Mouse (Mus musculus) liver, adult 2 months (tissue): ENCODE measurements at regions not wholly inside any gene's neighbourhood (a gene's known extent, or its start where the extent isn't known, plus 50 kb on each side); places are given as distances from the start of the nearest gene placed in this dataset.

Source experiments
- DNase-seq: peaks from one replicate; pipeline ENCODE4 v3.0.0-alpha.2; 2011; ENCODE audit warnings: low read depth, low spot score; ENCODE audit errors: extremely low read depth
- H3K27ac ChIP-seq: fragments of 200-500 bp; replicated peaks from 2 replicates; pipeline ENCODE4 v1.5.1; 2012; ENCODE audit warnings: low read depth, mild to moderate bottlenecking, control low read depth, inconsistent platforms, low read length; ENCODE audit not compliant: insufficient read depth
- H3K27me3 ChIP-seq: fragments of 200-500 bp; 2 replicates; pipeline ENCODE4 v1.6.1; 2012; ENCODE audit warnings: mild to moderate bottlenecking, moderate library complexity, low read length, inconsistent platforms; ENCODE audit not compliant: control insufficient read depth, insufficient read depth
- H3K36me3 ChIP-seq: fragments of 200-500 bp; 2 replicates; pipeline ENCODE4 v1.6.1; 2012; ENCODE audit warnings: low read length, inconsistent platforms; ENCODE audit not compliant: control insufficient read depth, insufficient read depth
- H3K4me1 ChIP-seq: fragments of 200-500 bp; 2 replicates; pipeline ENCODE4 v1.6.1; 2011; ENCODE audit warnings: low read length; ENCODE audit not compliant: control insufficient read depth, insufficient read depth
- H3K4me3 ChIP-seq: fragments of 200-500 bp; 2 replicates; pipeline ENCODE4 v1.5.1; 2011; ENCODE audit warnings: low read depth, mild to moderate bottlenecking, control low read depth, low read length, moderate library complexity; ENCODE audit not compliant: insufficient read depth
- H3K79me2 ChIP-seq: fragments of 200-500 bp; 2 replicates; pipeline ENCODE4 v1.6.1; 2012; ENCODE audit warnings: inconsistent platforms, mild to moderate bottlenecking, low read length, moderate library complexity; ENCODE audit not compliant: control insufficient read depth, insufficient read depth
- H3K9ac ChIP-seq: fragments of 200-500 bp; 2 replicates; pipeline ENCODE4 v1.6.1; 2012; ENCODE audit warnings: low read depth, mild to moderate bottlenecking, control low read depth, inconsistent platforms, low read length
- CTCF ChIP-seq: fragments of 200-500 bp; IDR thresholded peaks from 2 replicates; pipeline ENCODE4 v1.5.1; 2011; ENCODE audit warnings: low read depth, low read length, control low read depth
- POLR2A ChIP-seq: fragments of 200-500 bp; IDR thresholded peaks from 2 replicates; pipeline ENCODE4 v1.6.1; 2011; ENCODE audit warnings: low read length, control low read depth; ENCODE audit not compliant: insufficient read depth; ENCODE audit errors: extremely low read depth
- WGBS: fragments of 180-500 bp; shearing (Covaris S2); methylation state at CpG from one replicate; pipeline ENCODE4 v1.1.7; 2018; 5-methylcytosine and 5-hydroxymethylcytosine counted together

DNA sequence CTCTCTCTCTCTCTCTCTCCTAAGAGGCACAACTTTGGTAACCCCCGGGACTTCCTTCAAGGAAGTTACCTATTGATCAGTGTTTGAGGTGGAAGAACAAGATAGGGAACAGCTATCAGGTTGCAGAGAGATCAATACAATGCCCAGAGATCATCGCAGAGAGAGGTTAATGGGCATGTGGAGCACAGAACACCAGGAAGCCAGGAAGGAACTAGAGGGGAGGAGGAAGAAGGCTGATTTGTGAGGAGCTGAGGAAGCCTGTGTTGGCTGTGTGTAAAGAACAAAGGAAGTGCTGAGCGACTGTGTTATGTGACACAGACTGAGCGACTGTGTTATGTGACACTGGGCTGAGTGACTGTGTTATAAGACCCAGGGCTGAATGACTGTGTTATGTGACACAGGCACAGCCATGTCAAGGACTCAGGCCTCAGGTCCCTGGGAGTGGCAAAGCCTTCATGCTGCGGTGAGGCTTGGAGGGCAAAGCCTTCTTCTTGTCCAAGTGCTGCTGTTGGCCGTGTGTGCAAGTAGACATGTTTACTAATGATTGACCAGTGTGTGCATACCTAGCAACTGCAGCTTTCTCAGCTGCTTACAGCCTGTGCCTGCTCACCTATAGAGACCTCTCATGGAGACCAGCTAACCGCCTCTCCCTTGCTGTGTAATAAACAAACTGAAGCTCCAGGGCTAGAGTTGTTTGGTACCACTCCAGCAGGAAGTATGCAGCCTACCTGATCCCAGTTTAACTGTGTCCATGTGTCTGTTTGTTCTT, 801.8 kb upstream of the 4930452B06Rik start:
- H3K36me3 ChIP-seq = no peaks in the 10 kb centered on the region
- H3K9ac ChIP-seq = no peak overlapping the region
- WGBS = 34% methylated on average over 7 of the region's 7 CpGs
- H3K27ac ChIP-seq = no peak overlapping the region
- no peaks in the 10 kb centered on the region for H3K79me2 ChIP-seq
- H3K4me1 ChIP-seq = peaks cover 4% of the 10 kb centered on the region; the same call in 1 of the 2 replicates
- H3K4me3 ChIP-seq = no peak overlapping the region
- no peak for DNase-seq
- H3K27me3 ChIP-seq = no peaks in the 10 kb centered on the region
- TF ChIP-seq POLR2A (no peak), CTCF (no peak)

DNA sequence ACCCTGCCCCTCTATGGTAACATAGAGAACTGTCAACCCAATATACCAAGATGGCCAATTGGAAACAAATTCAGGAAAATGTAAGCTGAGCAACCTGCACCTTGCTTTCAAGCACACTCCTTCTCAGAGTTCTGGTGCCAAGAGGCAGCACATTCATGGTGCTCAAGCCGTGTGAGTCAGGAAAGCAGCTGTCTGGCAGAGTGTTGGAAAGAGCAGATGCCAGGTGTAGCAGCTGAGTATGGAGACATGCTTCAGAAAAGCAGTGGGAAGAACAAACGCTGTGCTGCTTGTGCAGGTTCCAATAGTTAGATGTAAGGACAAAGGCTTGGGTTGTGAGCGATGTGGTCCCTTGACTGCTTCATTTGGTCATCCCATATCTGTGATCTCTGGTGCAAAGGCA, 794.0 kb upstream of the 4930452B06Rik start:
- H3K27ac ChIP-seq = no peak overlapping the region
- no peaks in the 10 kb centered on the region for H3K27me3 ChIP-seq
- no peak for DNase-seq
- 90% methylated on average over 3 of the region's 3 CpGs for WGBS
- H3K36me3 ChIP-seq = no peaks in the 10 kb centered on the region
- H3K4me1 ChIP-seq = no peaks in the 10 kb centered on the region
- H3K79me2 ChIP-seq = no peaks in the 10 kb centered on the region
- no peak overlapping the region for H3K4me3 ChIP-seq
- no peak for TF ChIP-seq POLR2A
- TF ChIP-seq CTCF = no peak
- no peak overlapping the region for H3K9ac ChIP-seq

- no peak for DNase-seq
- 71% methylated on average over 2 of the region's 2 CpGs for WGBS
- H3K4me3 ChIP-seq = no peak overlapping the region
- H3K36me3 ChIP-seq = no peaks in the 10 kb centered on the region
- no peaks in the 10 kb centered on the region for H3K79me2 ChIP-seq
- no peak overlapping the region for H3K27ac ChIP-seq
- H3K27me3 ChIP-seq = no peaks in the 10 kb centered on the region
- TF ChIP-seq POLR2A (no peak), CTCF (no peak)
- no peaks in the 10 kb centered on the region for H3K4me1 ChIP-seq
- H3K9ac ChIP-seq = no peak overlapping the region
Measured at GRCm38 (mm10) chr14:9458856-9459255, 792.8 kb upstream of the 4930452B06Rik start.

DNA sequence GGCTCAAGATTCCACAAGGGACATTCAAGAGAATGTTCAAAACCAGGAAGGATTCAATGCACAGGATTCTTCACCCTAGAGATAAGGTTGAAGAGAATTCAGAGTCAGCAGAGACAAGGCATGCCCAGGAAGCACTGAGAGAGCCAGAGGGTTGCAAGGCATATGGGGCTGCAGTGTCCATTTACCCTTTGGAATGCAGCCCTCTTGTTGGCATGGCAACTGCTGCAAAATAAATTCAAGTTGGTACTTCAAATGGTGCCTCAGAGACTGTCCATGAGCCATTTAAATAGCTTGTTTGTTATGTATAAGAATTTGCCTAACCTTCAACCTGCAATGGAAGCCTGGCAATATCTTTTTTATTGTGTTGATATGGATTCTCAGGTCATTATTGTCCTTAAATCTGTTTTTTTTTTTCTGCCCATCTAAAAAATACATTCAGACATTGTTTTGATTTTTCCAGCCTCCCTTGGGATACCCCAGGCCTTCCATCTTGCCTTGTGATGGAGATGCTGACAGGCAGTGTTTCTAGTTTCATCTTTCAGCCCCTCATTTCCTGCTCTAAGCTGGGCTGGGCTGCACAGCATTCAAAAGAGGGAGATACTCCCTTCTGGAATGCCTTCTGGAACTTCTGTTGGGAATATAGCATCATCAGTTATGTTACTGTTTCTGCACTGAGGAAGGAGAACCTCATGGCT, 791.9 kb upstream of the 4930452B06Rik start:
- H3K27ac ChIP-seq = no peak overlapping the region
- H3K4me3 ChIP-seq = no peak overlapping the region
- TF ChIP-seq CTCF = no peak
- TF ChIP-seq POLR2A = no peak
- H3K4me1 ChIP-seq = no peaks in the 10 kb centered on the region
- H3K27me3 ChIP-seq = no peaks in the 10 kb centered on the region
- no peaks in the 10 kb centered on the region for H3K79me2 ChIP-seq
- H3K9ac ChIP-seq = no peak overlapping the region
- no peak for DNase-seq
- no peaks in the 10 kb centered on the region for H3K36me3 ChIP-seq

GRCm38 (mm10) chr14:9455986-9456385, 789.9 kb upstream of the 4930452B06Rik start:
- Histone ChIP-seq H3K79me2 (no peaks in the 10 kb centered on the region), H3K4me3 (no peak overlapping the region), H3K9ac (no peak overlapping the region), H3K36me3 (no peaks in the 10 kb centered on the region), H3K27ac (no peak overlapping the region), H3K27me3 (no peaks in the 10 kb centered on the region), H3K4me1 (no peaks in the 10 kb centered on the region)
- TF ChIP-seq CTCF = no peak
- no peak for TF ChIP-seq POLR2A
- no peak for DNase-seq
- WGBS = 91% methylated on average over 5 of the region's 5 CpGs

DNA sequence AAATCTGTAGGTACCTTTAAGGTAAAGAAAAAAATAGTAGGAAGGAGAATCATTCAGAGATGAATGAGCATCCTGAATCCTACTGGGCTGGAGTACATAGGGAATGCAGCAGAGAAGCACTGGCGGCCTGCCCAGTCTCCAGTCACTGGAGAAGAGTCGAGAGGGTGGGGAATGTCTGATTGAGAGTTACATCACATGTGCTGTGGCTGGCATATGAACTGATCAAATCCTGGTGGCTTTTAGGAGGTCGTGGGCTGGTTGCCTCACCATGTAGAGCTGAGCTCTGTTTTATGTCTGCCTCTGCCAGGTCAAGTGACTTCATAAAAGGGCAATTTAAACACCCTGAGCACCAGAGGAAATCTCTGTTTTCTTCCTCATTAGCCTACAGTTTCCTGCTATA, 783.9 kb upstream of the 4930452B06Rik start:
- WGBS = 39% methylated on average over 3 of the region's 3 CpGs
- TF ChIP-seq CTCF (no peak), POLR2A (no peak)
- H3K27me3 ChIP-seq = no peaks in the 10 kb centered on the region
- no peak overlapping the region for H3K27ac ChIP-seq
- no peak overlapping the region for H3K4me3 ChIP-seq
- H3K9ac ChIP-seq = no peak overlapping the region
- no peaks in the 10 kb centered on the region for H3K79me2 ChIP-seq
- no peaks in the 10 kb centered on the region for H3K36me3 ChIP-seq
- no peaks in the 10 kb centered on the region for H3K4me1 ChIP-seq
- no peak for DNase-seq
